Comparison of ENCODE assay signal across 8 mouse cellular contexts in the genomic region with DNA sequence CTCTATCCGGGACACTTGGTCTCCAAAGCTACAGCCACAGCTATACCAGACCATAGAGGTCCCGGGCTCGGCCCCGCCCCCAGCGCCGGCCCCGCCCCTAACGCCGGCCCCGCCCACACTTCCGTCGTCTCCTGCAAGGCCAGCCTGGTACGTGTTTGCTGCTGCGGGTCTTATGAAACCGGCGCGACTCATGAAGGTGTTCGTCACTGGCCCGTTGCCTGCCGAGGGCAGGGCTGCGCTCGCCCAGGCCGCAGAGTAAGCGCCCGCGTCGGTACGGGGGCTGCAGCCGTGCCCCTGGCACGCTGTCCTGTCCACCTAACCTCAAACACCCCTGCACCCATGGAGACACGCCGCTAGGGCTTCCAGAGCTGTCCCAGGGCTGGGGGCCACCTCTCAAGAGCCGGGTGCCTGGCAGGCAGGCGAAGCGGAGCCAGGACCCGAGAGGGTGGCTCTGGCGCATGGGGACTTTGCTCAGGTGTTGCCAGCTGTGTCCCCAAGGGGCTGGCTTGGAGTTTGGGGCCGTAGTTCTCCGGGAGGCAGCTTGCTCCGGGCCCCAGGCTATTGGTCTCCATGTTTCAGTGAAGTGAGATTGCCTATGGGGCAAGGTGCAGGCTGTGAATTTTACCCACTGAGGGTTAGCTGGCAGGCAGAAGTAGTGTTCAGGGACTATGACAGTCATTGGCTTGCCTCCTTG. TPM values are rescaled to one million over a fixed set of nuclear protein-coding genes. Genes with fewer than 3 reads are reported as not detected.
A peak's percentile ranks its signal among the peaks of the same experiment; 100 is the strongest.
DNase-seq lines count a peak whose midpoint lies in the region; ATAC-seq and TF ChIP-seq lines count a peak whose summit lies in the region.

A gene (plus strand): TSS at position 116 of the 694 bp plus-strand sequence.

- H3K36me3 ChIP-seq in heart, embryonic 10.5 days: peaks cover 24% of the 10 kb centered on the region
- H3K36me3 ChIP-seq in kidney, embryonic 15.5 days: peaks cover 24% of the 10 kb centered on the region

- H3K4me1 ChIP-seq in bone marrow, adult 2 months (ENCODE audit: control insufficient read depth, insufficient read depth, low read length): no peaks in the 10 kb centered on the region; the same call in none of the 2 replicates
- H3K4me1 ChIP-seq in embryonic fibroblast, embryonic 13.5 days (ENCODE audit: control insufficient read depth, insufficient read depth, low read length): no peaks in the 10 kb centered on the region; the same call in 1 of the 2 replicates
- peaks cover 37% of the 10 kb centered on the region for H3K4me1 ChIP-seq in heart, embryonic 10.5 days
- peaks cover 45% of the 10 kb centered on the region for H3K4me1 ChIP-seq in kidney, embryonic 15.5 days

- peak within 1 kb of the TSS; percentile 86 for H3K4me3 ChIP-seq in bone marrow, adult 2 months (replicated peaks; ENCODE audit: control insufficient read depth, low read depth, low read length)
- peak within 1 kb of the TSS; percentile 65 for H3K4me3 ChIP-seq in embryonic fibroblast, embryonic 13.5 days (ENCODE audit: insufficient read depth, low read length)
- H3K4me3 ChIP-seq in heart, embryonic 10.5 days: peak within 1 kb of the TSS; percentile 88
- H3K4me3 ChIP-seq in kidney, embryonic 15.5 days (replicated peaks): peak within 1 kb of the TSS; percentile 79

- no peaks in the 10 kb centered on the region for H3K9me3 ChIP-seq in heart, embryonic 10.5 days
- H3K9me3 ChIP-seq in kidney, embryonic 15.5 days (replicated peaks): no peaks in the 10 kb centered on the region

- H3K27ac ChIP-seq in bone marrow, adult 2 months (ENCODE audit: control insufficient read depth, insufficient read depth, low read depth, low read length, poor library complexity): peak within 1 kb of the TSS; percentile 86
- no peak within 1 kb of the TSS for H3K27ac ChIP-seq in embryonic fibroblast, embryonic 13.5 days (ENCODE audit: insufficient read depth, low read length)
- peak within 1 kb of the TSS; percentile 94 for H3K27ac ChIP-seq in heart, embryonic 10.5 days
- H3K27ac ChIP-seq in kidney, embryonic 15.5 days: peak within 1 kb of the TSS; percentile 89

- no peak for TF ChIP-seq CTCF in bone marrow, adult 2 months (IDR thresholded peaks at IDR 0.05; ENCODE audit: control insufficient read depth, insufficient read depth, low read length)
- no peak for TF ChIP-seq CTCF in embryonic fibroblast, embryonic 13.5 days (IDR thresholded peaks at IDR 0.05; ENCODE audit: borderline replicate concordance, insufficient read depth, low read length)

- H3K27me3 ChIP-seq in heart, embryonic 10.5 days (ENCODE audit: insufficient read depth, poor library complexity, severe bottlenecking): no peaks in the 10 kb centered on the region
- H3K27me3 ChIP-seq in kidney, embryonic 15.5 days: no peaks in the 10 kb centered on the region

- WGBS in bone marrow, adult 2 months: under 1% methylated on average over 40 of the region's 40 CpGs
- WGBS in heart, embryonic 10.5 days: under 1% methylated on average over 40 of the region's 40 CpGs
- under 1% methylated on average over 39 of the region's 40 CpGs for WGBS in kidney, embryonic 15.5 days

- peak; percentile 89 for ATAC-seq in kidney, embryonic 15.5 days (replicated peaks; ENCODE audit: low FRiP score)
- ATAC-seq in monocyte, adult 5-6 weeks (replicated peaks; ENCODE audit: insufficient number of reproducible peaks, low FRiP score, low TSS enrichment, poor library complexity, severe bottlenecking): peak; percentile 62

- TF ChIP-seq POLR2A in bone marrow, adult 2 months (IDR thresholded peaks at IDR 0.05; ENCODE audit: borderline replicate concordance, control insufficient read depth, low read depth, low read length): peak; percentile 88; the same call in 1 of the 2 replicates
- TF ChIP-seq POLR2A in embryonic fibroblast, embryonic 13.5 days (IDR thresholded peaks at IDR 0.05; ENCODE audit: low read depth, low read length): peak; percentile 91

- peak; percentile 94 for DNase-seq in 416B (ENCODE audit: low read depth)
- DNase-seq in heart, embryonic 10.5 days (ENCODE audit: low spot score): peak; percentile 96
- peak; percentile 95 for DNase-seq in liver
- peak; percentile 86 to 94 for DNase-seq in spleen, postnatal 4 days (ENCODE audit: low spot score in 2 of 2)

- peak within 1 kb of the TSS; percentile 80 for H3K9ac ChIP-seq in kidney, embryonic 15.5 days

- H3K4me2 ChIP-seq in kidney, embryonic 15.5 days: peak within 1 kb of the TSS; percentile 91

RNA-seq across cellular contexts. Expression of the gene that starts here (rescaled TPM):
- polyA plus RNA-seq in bone marrow, adult 2 months (2011; ENCODE audit: insufficient read depth, insufficient read length, low replicate concordance, missing spikeins): 5.9 and 8.7 TPM in 2 replicates
- polyA plus RNA-seq in embryonic fibroblast, embryonic 13.5 days (2011; ENCODE audit: insufficient read length, low read depth, missing spikeins): 15.0 and 19.6 TPM in 2 replicates
- 105 and 108 TPM in 2 replicates for polyA plus RNA-seq in heart, embryonic 10.5 days (2016; fragmentation: Nextera tagmentation; extraction: Ambion mirVana)
- 86.7 and 97.2 TPM in 2 replicates for polyA plus RNA-seq in kidney, embryonic 15.5 days (2015; fragmentation: Nextera tagmentation; extraction: Ambion mirVana)
- total RNA-seq in monocyte, adult 5-6 weeks (2017): 1.6 to 6.3 TPM (median 5.0 TPM) in 3 replicates
